Mouse (Mus musculus) neutrophil, adult 5-6 weeks (primary cell): ENCODE measurements at regions not wholly inside any gene's neighbourhood (a gene's known extent, or its start where the extent isn't known, plus 50 kb on each side); places are given as distances from the start of the nearest gene placed in this dataset.

ENCODE experiments used
- ATAC-seq: fragments of 151-379, 151-347 bp; 2 replicates; pipeline ENCODE4 v1.8.0; 2017; ENCODE audit warnings: mild to moderate bottlenecking, moderate TSS enrichment; ENCODE audit not compliant: insufficient number of reproducible peaks, poor library complexity, low FRiP score, severe bottlenecking; ENCODE audit errors: extremely low read depth

GRCm38 (mm10) chr12:39515690-39516089 is 522.1 kb downstream of the Arl4a start:
- ATAC-seq: no peak

GRCm38 (mm10) chr12:39510855-39511254 is 527.0 kb downstream of the Arl4a start:
- ATAC-seq: no peak

GRCm38 (mm10) chr12:39510073-39510812 is 527.6 kb downstream of the Arl4a start:
- peak; percentile 80; the same call in 1 of the 2 replicates for ATAC-seq

DNA sequence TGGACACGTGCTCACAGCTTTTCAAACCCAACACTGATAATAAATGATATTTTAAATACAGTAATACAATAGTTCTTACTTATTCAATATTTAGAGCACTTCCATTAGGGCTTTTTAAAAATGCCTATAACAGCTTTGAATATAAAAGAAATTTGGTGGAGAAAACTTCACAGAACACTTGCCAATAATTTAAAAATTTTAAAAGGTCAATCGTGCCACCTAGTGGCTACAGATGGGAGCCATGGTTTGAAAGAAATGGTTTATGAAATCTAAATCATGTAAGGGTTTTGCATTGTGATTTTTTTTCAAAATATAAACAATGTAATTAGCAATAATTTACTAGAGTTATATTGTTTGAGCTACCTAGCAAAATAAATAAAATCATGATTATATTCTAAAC is 541.6 kb downstream of the Arl4a start:
- ATAC-seq: no peak

- ATAC-seq: no peak
Observed at GRCm38 (mm10) chr12:39493578-39494218, 544.1 kb downstream of the Arl4a start.

DNA sequence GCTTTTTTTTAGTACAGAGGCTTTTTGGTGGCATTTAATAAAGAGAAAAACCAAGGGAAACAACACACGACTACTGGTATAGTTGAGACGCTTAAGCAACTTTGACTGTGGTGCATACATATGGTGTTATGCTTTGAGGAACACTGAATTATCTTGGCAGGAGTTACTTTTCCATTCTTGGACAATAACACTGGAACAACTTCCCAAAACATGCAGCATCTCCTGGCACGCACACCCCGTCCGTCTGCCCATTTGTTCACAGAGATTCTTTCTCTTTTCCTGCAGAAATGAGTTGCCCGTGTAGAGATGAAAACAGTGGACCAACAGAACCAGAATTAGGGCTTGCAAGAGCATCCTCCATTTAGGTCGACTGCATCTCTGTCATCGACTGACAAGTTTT is 544.7 kb downstream of the Arl4a start:
- ATAC-seq: no peak

DNA sequence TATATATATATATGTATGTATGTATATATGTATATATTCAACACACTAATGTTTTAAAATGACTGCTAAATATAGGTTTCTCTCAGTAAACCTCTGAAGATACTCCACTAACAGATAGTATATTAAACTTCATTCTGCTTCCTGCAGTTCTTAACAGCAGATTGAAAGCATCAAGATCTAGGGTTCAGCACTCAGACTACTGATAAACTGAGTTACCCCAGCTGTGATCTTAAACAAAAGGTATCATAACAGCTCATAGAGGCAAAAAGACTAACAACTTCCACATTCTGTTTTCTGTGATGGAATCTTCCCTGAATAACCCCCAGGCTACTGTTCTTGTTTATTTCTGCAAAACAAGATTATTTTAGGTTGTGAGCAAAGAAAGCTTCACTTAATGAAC is 564.8 kb downstream of the Arl4a start:
- ATAC-seq: no peak
